Mouse (Mus musculus) small intestine, adult 2 months (tissue): Measurements from ENCODE around the gene Siglec1.

Source experiments
- CTCF ChIP-seq: fragments of 200-500 bp; IDR thresholded peaks from 2 replicates; pipeline ENCODE4 v1.5.1; 2012; ENCODE audit warnings: low read depth, mild to moderate bottlenecking, control low read depth, inconsistent platforms, low read length, moderate library complexity, mixed read lengths; ENCODE audit not compliant: insufficient replicate concordance, insufficient read length; ENCODE audit errors: extremely low read depth
- POLR2A ChIP-seq: fragments of 200-500 bp; IDR thresholded peaks from 2 replicates; pipeline ENCODE4 v1.6.1; 2012; ENCODE audit warnings: low read depth, mild to moderate bottlenecking, control low read depth, inconsistent platforms, low read length, moderate library complexity

GRCm38 (mm10) chr2:131105989-131106388, 19.4 kb upstream of the Siglec1 start:
- TF ChIP-seq CTCF, result no peak
- TF ChIP-seq POLR2A, result no peak
